Mouse (Mus musculus): ENCODE measurements at regions not wholly inside any gene's neighbourhood (a gene's known extent, or its start where the extent isn't known, plus 50 kb on each side); places are given as distances from the start of the nearest gene placed in this dataset.

DNA sequence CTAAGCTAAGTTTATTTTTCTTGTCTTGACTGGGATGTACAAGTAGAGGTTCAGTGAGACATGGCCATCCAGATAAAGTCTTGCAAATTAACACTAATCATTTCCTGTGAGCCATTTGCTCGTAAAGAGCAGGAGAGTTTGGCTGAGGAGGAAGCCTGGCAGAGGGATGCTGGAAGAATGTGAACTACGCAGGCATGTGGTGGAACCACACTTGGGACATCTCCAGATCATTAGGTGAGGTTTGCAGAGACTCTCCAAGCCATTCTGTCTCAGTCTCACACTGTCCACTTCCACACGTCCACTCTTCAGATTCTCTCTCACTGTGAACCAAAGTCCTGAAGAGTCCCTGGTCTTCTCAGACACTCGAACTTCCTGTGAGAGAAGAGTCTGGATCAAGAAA is 256.3 kb downstream of the Dysf start:
- no peak for DNase-seq (ENCODE audit: low spot score in 2 of 2)

DNA sequence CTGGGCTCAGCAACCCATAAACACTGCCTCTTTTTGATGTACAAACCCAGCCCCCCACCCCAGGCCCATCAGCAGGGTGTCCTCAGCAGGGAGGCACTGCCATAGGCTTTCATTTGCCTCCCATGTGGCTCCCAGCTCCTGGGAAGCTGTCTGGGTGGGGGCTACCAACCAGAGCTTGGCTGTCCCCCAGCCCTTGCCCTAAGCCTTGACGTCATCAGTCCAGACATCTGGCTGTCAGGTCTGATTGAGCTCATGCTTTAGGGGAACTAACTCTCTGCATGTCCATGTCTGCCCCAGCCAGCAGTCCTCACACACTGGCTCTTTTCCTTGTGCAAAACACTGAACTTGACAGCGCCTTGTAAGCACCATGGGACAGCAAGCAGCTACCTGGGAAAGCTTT is 255.3 kb downstream of the Dysf start:
- DNase-seq (ENCODE audit: low spot score in 2 of 2), result no peak

GRCm38 (mm10) chr6:84262766-84263165 is 254.4 kb downstream of the Dysf start:
- DNase-seq (ENCODE audit: low spot score in 2 of 2), result no peak

DNA sequence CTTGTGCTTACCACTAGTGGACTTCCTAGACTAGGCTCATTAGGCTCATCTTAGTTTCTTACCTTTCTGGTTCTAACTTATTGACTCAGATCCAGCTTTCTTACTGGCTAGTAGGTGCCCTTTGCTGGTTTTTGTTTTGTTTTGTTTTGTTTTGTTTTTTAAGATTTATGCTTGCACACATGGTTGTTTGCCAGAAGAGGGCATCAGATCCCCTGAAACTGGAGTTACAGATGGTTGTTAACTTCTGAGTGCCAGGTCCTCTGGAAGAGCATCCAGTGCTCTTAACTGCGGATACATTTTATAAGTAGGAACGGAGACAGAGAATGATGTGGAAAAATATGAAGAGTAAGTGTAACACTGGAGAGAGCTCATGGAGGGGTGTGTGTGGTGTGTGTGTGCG is 253.1 kb downstream of the Dysf start:
- DNase-seq (ENCODE audit: low spot score in 2 of 2), result no peak
